Mouse (Mus musculus) T-cell, adult 2 months (primary cell): ENCODE results near the gene Exoc2.

Source experiments
- DNase-seq: peaks from one replicate; pipeline ENCODE4 v3.0.0; 2022; ENCODE audit warnings: low spot score

Gene Exoc2

GRCm38 (mm10) chr13:30892315-30892714 lies 81.6 kb downstream of the Exoc2 start:
- DNase-seq = no peak

GRCm38 (mm10) chr13:30891223-30891622 lies 82.7 kb downstream of the Exoc2 start:
- DNase-seq = no peak

GRCm38 (mm10) chr13:30888480-30888879 lies 85.4 kb downstream of the Exoc2 start:
- DNase-seq = peak; percentile 69

- DNase-seq = no peak
Measured at GRCm38 (mm10) chr13:30880310-30880709, 93.6 kb downstream of the Exoc2 start.

- no peak for DNase-seq
Measured at GRCm38 (mm10) chr13:30879871-30880270, 94.0 kb downstream of the Exoc2 start.

GRCm38 (mm10) chr13:30875825-30876224 lies 98.1 kb downstream of the Exoc2 start:
- DNase-seq = no peak

- no peak for DNase-seq
Measured at GRCm38 (mm10) chr13:30873472-30873871, 100.4 kb downstream of the Exoc2 start.

GRCm38 (mm10) chr13:30865486-30865885 lies 108.4 kb downstream of the Exoc2 start:
- DNase-seq = no peak

- no peak for DNase-seq
Measured at GRCm38 (mm10) chr13:30864042-30864441, 109.9 kb downstream of the Exoc2 start.

- no peak for DNase-seq
Measured at GRCm38 (mm10) chr13:30858421-30858820, 115.5 kb downstream of the Exoc2 start.

GRCm38 (mm10) chr13:30850736-30851135 lies 123.2 kb downstream of the Exoc2 start:
- no peak for DNase-seq

- no peak for DNase-seq
Measured at GRCm38 (mm10) chr13:30848001-30848400, 125.9 kb downstream of the Exoc2 start.

- DNase-seq = no peak
Measured at GRCm38 (mm10) chr13:30846506-30846905, 127.4 kb downstream of the Exoc2 start.

- DNase-seq = no peak
Measured at GRCm38 (mm10) chr13:30843049-30843448, 130.8 kb downstream of the Exoc2 start.

- no peak for DNase-seq
Measured at GRCm38 (mm10) chr13:30841843-30842242, 132.1 kb downstream of the Exoc2 start.

- no peak for DNase-seq
Measured at GRCm38 (mm10) chr13:30841306-30841705, 132.6 kb downstream of the Exoc2 start.

GRCm38 (mm10) chr13:30840700-30841099 lies 133.2 kb downstream of the Exoc2 start:
- no peak for DNase-seq

- DNase-seq = no peak
Measured at GRCm38 (mm10) chr13:30836342-30836741, 137.6 kb downstream of the Exoc2 start.

- DNase-seq = no peak
Measured at GRCm38 (mm10) chr13:30834859-30835258, 139.0 kb downstream of the Exoc2 start.

- DNase-seq = no peak
Measured at GRCm38 (mm10) chr13:30834349-30834748, 139.5 kb downstream of the Exoc2 start.

GRCm38 (mm10) chr13:30833476-30834149 lies 140.3 kb downstream of the Exoc2 start:
- peak; percentile 58 for DNase-seq

GRCm38 (mm10) chr13:30831369-30831768 lies 142.5 kb downstream of the Exoc2 start:
- DNase-seq = no peak

- no peak for DNase-seq
Measured at GRCm38 (mm10) chr13:30826511-30826910, 147.4 kb downstream of the Exoc2 start.

- peak; percentile 54 for DNase-seq
Measured at GRCm38 (mm10) chr13:30824903-30825302, 149.0 kb downstream of the Exoc2 start.
